Mouse (Mus musculus) midbrain, embryonic 12.5 days (tissue): ENCODE results near the gene Traf1. TPM values are rescaled to one million over a fixed set of nuclear protein-coding genes. Genes with fewer than 3 reads are reported as not detected.
A peak's percentile ranks its signal among the peaks of the same experiment; 100 is the strongest.

ENCODE experiments used
- ATAC-seq: fragments of 200-750 bp; cut with Nextera tagmentation; 2 replicates; pipeline ENCODE4 v1.8.0; 2017; ENCODE audit warnings: low read depth, moderate TSS enrichment, moderate library complexity; ENCODE audit not compliant: low FRiP score
- H3K27ac ChIP-seq: fragments of 300-500 bp; sonication (generic); replicated peaks from 2 replicates; pipeline ENCODE4 v1.5.1; 2016; ENCODE audit warnings: mild to moderate bottlenecking
- H3K27me3 ChIP-seq: fragments of 300-500 bp; sonication (generic); 2 replicates; pipeline ENCODE4 v1.6.1; 2016; ENCODE audit warnings: mild to moderate bottlenecking
- H3K36me3 ChIP-seq: fragments of 300-500 bp; sonication (generic); 2 replicates; pipeline ENCODE4 v1.6.1; 2016
- H3K4me1 ChIP-seq: fragments of 300-500 bp; sonication (generic); 2 replicates; pipeline ENCODE4 v1.6.1; 2016
- H3K4me2 ChIP-seq: fragments of 300-500 bp; sonication (generic); replicated peaks from 2 replicates; pipeline ENCODE4 v1.6.1; 2016; ENCODE audit warnings: mild to moderate bottlenecking, moderate library complexity
- H3K4me3 ChIP-seq: fragments of 300-500 bp; sonication (generic); 2 replicates; pipeline ENCODE4 v1.5.1; 2016; ENCODE audit warnings: mild to moderate bottlenecking
- H3K9ac ChIP-seq: fragments of 300-500 bp; sonication (generic); replicated peaks from 2 replicates; pipeline ENCODE4 v1.6.1; 2016; ENCODE audit warnings: mild to moderate bottlenecking, moderate library complexity
- H3K9me3 ChIP-seq: fragments of 300-500 bp; sonication (generic); 2 replicates; pipeline ENCODE4 v1.6.1; 2016; ENCODE audit warnings: mild to moderate bottlenecking
- WGBS: fragments of 180-500 bp; shearing (Covaris S2); methylation state at CpG from one replicate; pipeline ENCODE4 v1.1.7; 2016; 5-methylcytosine and 5-hydroxymethylcytosine counted together
- polyA plus RNA-seq: library from polyadenylated mRNA; unstranded; fragments of >200 nt; fragmentation: Nextera tagmentation; extraction: Ambion mirVana; gene quantifications from 2 replicates; pipeline ENCODE4 v1.2.1, GENCODE M21; 2016

Gene Traf1
- 0.35 and 1.3 TPM in 2 replicates for polyA plus RNA-seq

DNA sequence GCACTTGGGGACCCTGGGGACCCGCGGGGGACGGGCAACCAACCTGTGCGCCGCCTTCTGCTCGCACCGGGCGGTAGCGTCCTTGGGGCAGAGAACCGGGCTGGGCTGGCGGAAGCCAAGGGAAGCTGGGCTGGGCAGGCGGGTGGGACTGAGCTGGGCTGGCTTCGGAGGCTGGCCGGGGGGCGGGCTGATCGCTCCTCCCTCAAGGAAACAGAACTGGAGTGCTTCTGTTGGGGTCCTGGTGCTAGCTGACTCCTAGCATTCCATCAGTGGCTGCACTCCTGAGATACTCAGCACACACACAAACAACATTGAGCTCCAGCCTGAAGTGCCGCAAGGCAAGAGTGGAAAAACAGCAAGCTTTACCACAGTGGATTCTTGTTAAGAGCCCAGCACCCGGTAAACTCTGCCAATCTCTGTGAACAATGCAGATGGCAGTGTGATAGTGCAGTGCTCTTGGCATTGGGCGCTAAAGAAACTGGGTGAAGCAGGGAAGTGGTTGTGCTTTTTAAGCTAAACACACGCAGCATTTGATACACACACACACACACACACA is at the start of gene Traf1:
TSS of gene Traf1 (minus strand) at position 292 of the 556 bp plus-strand sequence.
- 16% methylated on average over 18 of the region's 20 CpGs for WGBS
- Histone ChIP-seq H3K4me2 (peak within 1 kb of the TSS; percentile 34), H3K4me1 (peaks cover 4% of the 10 kb centered on the region; the same call in 1 of the 2 replicates), H3K4me3 (0 out of 2 replicates have a peak within 1 kb of the TSS, but pooled peaks have one; percentile 6), H3K27me3 (peaks cover 16% of the 10 kb centered on the region), H3K27ac (no peak within 1 kb of the TSS), H3K36me3 (no peaks in the 10 kb centered on the region), H3K9ac (no peak within 1 kb of the TSS), H3K9me3 (no peaks in the 10 kb centered on the region)
- ATAC-seq, result no peak

DNA sequence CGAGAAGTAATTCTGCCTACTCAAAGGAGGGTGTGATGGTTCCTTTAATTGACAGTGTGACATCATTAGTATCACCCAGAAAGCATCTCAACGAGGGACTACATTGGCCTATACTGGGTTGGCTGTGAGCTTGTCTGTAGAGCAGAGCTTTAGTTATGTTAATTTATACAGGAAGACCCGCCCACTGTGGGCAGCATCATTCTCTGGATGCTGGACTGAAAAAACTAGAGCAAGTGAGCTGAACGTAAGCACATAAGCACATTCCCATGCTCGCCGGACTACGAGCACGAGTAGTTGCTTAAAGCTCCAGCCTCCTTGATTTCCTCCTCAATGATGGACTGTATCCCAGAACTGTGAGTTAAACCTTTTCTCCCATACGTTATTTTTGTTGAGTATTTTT is 37.4 kb upstream of the Traf1 start:
- ATAC-seq, result no peak
- Histone ChIP-seq H3K4me1 (peaks cover 8% of the 10 kb centered on the region), H3K9ac (no peak overlapping the region), H3K4me2 (no peak overlapping the region), H3K36me3 (no peaks in the 10 kb centered on the region), H3K4me3 (no peak overlapping the region), H3K27ac (no peak overlapping the region), H3K9me3 (no peaks in the 10 kb centered on the region), H3K27me3 (no peaks in the 10 kb centered on the region)
- WGBS, result 82% methylated on average over 9 of the region's 9 CpGs

DNA sequence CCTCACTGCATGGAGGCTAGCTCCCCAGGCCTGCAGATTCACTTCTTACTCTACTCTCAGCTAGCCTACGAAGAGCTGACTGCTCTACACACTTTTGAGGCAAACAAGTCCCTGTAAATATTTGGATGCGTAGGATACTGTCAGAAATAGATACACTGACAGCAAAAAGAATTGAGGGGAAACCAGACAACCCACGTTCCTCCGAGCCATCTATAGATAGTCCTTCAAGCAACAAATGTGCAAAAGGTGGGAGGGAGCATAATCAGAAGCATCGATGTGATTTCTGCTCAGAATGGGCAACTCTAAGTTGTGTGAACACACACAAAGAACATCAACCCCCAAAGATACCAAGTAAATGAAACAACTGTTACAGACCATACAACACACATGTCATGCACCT is 34.9 kb upstream of the Traf1 start:
- WGBS, result 86% methylated on average over 5 of the region's 5 CpGs

DNA sequence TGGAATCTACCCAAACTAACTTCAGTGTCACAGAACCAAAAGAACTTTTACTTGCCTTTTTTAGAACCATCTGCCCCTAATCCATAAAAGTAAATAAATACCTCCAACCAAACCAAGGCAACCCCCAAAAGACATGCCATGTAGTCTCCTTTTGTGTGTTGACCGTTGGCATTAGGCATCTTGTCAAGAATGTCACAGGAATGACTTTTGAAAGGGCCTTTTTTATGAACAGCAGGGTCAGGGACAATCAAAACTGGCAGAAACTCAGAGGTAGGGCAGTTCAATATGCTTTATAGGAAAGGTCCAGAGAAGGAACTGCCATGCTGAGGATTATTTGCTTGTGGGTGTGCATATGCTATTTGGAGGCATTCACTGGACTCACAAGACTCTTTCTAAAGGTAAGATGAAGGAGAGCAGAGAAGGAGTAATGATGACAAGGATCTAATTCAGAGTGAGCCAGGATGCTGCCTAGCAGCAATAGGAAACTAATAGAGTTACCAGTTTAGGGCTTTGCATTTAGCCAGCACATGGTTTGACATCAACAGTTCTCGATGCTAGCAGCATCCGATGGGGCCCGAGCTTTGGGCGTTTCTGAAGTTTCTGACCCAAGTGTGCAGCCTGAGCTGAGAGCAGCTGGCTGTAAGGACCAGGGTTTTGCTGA is 32.3 kb upstream of the Traf1 start:
- ATAC-seq, result 0 out of 2 replicates have a peak, but pooled peaks have one; percentile 60
- peaks cover 25% of the 10 kb centered on the region for H3K4me1 ChIP-seq
- H3K9ac ChIP-seq, result no peak overlapping the region

More for the DNA sequence above, 34.9 kb upstream of the Traf1 start:
- Histone ChIP-seq H3K4me2 (no peak overlapping the region), H3K36me3 (no peaks in the 10 kb centered on the region), H3K4me3 (no peak overlapping the region), H3K9me3 (no peaks in the 10 kb centered on the region), H3K9ac (no peak overlapping the region), H3K27ac (no peak overlapping the region), H3K4me1 (peaks cover 25% of the 10 kb centered on the region), H3K27me3 (no peaks in the 10 kb centered on the region)
- ATAC-seq, result no peak

DNA sequence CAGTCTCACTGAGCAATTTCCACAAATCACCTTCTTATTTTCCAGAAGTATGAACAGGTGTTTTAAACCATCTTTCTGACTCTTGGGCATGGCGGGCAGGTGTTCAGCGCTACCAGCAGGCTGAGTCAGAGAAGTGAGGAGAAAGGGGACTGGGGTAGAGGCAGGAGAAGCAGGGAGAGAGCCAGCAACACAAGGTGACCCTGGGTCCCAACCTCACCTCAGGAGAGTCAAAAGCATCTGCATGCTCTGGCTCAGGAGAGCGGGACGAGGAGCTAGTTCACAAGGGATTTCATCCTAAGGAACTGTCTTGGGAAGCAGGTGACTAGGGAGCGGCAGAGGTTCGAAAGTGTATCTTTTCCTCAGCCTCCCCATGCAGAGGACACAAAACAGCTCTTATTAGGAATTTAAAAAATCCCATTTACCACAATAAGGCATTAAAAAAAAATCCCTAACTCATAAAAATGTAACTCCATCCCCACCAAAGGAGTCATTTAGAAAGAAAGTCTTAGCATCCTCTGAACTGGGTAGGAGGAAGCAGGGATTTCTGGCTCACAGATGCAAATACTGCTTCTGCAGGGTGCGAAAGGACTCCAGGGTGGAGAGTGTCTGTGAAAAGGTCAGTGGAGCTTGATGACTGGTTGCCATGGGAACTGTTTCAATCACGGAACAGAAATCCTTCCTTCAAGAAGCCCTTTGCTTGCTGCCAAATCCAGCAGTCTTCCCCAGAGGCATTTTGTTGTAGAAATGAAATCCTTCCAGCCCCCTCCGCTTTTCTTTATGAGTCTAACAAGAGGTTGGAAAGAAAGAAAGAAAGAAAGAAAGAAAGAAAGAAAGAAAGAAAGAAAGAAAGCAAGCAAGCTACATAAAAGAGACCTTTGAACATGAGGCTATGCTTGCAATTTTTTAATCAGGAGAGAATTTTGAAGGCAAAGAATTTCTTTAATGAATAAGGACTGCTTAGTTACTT is 31.4 kb upstream of the Traf1 start:
- 8% methylated on average over 9 of the region's 9 CpGs for WGBS
- peak; percentile 84 for ATAC-seq
- Histone ChIP-seq H3K4me1 (peaks cover 25% of the 10 kb centered on the region), H3K4me3 (no peak overlapping the region), H3K9ac (peak overlapping the region; percentile 7; the same call in 1 of the 2 replicates), H3K27me3 (peaks cover 6% of the 10 kb centered on the region; the same call in 1 of the 2 replicates), H3K9me3 (no peaks in the 10 kb centered on the region), H3K27ac (peak overlapping the region; percentile 83), H3K4me2 (peak overlapping the region; percentile 34), H3K36me3 (no peaks in the 10 kb centered on the region)

More for the DNA sequence above, 32.3 kb upstream of the Traf1 start:
- Histone ChIP-seq H3K4me2 (peak overlapping the region; percentile 21; the same call in 1 of the 2 replicates), H3K36me3 (no peaks in the 10 kb centered on the region), H3K27me3 (peaks cover 6% of the 10 kb centered on the region; the same call in 1 of the 2 replicates), H3K9me3 (no peaks in the 10 kb centered on the region), H3K4me3 (no peak overlapping the region), H3K27ac (peak overlapping the region; percentile 83)
- 30% methylated on average over 5 of the region's 5 CpGs for WGBS

DNA sequence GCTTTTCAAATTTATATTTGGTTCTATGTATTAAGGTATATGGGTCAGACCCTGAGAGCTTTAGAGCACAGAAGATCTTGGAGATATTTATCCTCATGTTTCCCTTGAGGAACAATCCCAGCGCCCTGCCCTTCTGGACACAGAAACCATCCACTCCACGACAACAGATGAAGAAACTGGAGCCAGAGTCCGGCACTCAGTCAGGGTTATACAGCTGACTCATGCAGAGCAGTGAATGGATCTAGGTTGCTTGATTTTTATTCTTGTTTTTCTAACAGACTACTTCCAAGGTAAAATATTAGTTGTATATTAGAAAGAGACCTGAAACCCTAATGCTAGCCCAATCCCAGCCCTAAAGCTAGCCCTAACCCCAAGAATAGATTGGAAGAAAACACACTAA is 30.4 kb upstream of the Traf1 start:
- no peaks in the 10 kb centered on the region for H3K36me3 ChIP-seq
- peak overlapping the region; percentile 83; the same call in 1 of the 2 replicates for H3K27ac ChIP-seq
- H3K9me3 ChIP-seq, result no peaks in the 10 kb centered on the region
- H3K4me3 ChIP-seq, result no peak overlapping the region
- WGBS, result 74% methylated on average over 3 of the region's 3 CpGs
- no peak overlapping the region for H3K9ac ChIP-seq
- H3K27me3 ChIP-seq, result peaks cover 6% of the 10 kb centered on the region; the same call in 1 of the 2 replicates
- H3K4me1 ChIP-seq, result peaks cover 25% of the 10 kb centered on the region
- no peak for ATAC-seq
- H3K4me2 ChIP-seq, result no peak overlapping the region

DNA sequence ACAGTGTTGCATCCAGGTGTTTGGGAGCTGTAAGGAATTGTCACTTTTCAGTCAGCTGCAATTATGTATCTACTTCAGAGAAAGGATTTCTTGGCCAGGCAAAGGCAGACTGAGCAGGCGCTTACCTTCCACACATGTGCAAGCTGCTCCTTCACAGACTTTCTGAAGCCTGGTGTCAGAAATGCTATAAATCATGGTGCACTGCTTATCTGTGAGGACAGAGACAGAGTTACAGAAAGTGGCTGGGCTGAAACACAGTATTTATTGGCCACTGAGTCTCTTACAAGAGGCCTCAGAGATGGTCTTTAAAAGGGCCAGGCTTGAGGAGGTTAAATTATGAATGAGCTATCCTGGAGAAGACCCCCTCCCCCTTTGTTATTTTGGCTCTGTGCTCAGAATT is 28.2 kb upstream of the Traf1 start:
- Histone ChIP-seq H3K4me1 (peaks cover 24% of the 10 kb centered on the region), H3K4me3 (no peak overlapping the region), H3K27me3 (peaks cover 6% of the 10 kb centered on the region; the same call in 1 of the 2 replicates), H3K36me3 (no peaks in the 10 kb centered on the region), H3K9ac (no peak overlapping the region), H3K9me3 (no peaks in the 10 kb centered on the region), H3K4me2 (no peak overlapping the region), H3K27ac (no peak overlapping the region)
- no peak for ATAC-seq
- WGBS, result 88% methylated on average over 1 of the region's 1 CpGs

DNA sequence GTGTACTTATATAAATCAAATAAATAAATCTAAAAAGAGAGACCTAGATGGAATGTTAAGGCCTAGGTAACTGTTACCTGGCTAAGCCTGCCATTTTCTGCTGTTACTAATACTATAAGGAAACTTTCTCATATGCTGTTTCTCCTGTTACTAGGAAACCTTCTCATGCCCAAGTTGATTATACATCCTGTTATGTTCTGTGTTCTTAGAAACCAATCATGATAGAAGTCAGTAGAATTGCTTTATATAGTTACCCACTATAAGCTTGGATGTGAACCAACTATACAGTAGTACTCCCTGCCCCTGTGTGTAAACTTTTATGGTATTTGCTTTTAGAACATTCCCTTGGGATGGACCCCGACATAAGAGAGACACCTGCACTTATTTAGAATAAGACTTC is 26.0 kb upstream of the Traf1 start:
- Histone ChIP-seq H3K4me3 (no peak overlapping the region), H3K27me3 (peaks cover 6% of the 10 kb centered on the region; the same call in 1 of the 2 replicates), H3K36me3 (no peaks in the 10 kb centered on the region), H3K4me1 (peaks cover 13% of the 10 kb centered on the region), H3K9me3 (no peaks in the 10 kb centered on the region), H3K9ac (no peak overlapping the region), H3K4me2 (no peak overlapping the region), H3K27ac (no peak overlapping the region)
- WGBS, result 80% methylated on average over 1 of the region's 1 CpGs
- ATAC-seq, result no peak

DNA sequence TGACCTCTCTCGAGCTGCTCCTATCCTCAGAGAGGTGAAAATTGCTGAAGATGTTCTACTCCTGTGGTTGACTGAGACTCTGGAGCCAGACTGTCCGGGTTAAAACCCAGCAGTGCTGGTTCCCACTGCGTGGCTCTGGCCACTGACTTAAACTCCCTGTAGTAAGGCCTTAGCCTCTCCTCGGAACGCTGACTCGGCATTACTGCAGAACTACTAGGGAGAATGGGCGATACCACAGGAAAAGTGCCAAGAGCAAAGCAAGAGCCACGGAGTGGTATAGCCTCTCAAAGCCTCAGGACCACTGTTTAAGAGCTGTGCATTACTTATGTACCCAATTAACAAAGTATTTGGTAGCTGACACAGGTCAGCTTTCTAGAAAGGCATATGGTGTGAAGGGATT is 23.3 kb upstream of the Traf1 start:
- no peak for ATAC-seq
- H3K4me1 ChIP-seq, result peaks cover 16% of the 10 kb centered on the region
- no peak overlapping the region for H3K27ac ChIP-seq
- no peak overlapping the region for H3K4me2 ChIP-seq
- H3K9ac ChIP-seq, result no peak overlapping the region
- H3K36me3 ChIP-seq, result no peaks in the 10 kb centered on the region
- WGBS, result 83% methylated on average over 8 of the region's 8 CpGs
- H3K9me3 ChIP-seq, result no peaks in the 10 kb centered on the region
- no peaks in the 10 kb centered on the region for H3K27me3 ChIP-seq
- no peak overlapping the region for H3K4me3 ChIP-seq

DNA sequence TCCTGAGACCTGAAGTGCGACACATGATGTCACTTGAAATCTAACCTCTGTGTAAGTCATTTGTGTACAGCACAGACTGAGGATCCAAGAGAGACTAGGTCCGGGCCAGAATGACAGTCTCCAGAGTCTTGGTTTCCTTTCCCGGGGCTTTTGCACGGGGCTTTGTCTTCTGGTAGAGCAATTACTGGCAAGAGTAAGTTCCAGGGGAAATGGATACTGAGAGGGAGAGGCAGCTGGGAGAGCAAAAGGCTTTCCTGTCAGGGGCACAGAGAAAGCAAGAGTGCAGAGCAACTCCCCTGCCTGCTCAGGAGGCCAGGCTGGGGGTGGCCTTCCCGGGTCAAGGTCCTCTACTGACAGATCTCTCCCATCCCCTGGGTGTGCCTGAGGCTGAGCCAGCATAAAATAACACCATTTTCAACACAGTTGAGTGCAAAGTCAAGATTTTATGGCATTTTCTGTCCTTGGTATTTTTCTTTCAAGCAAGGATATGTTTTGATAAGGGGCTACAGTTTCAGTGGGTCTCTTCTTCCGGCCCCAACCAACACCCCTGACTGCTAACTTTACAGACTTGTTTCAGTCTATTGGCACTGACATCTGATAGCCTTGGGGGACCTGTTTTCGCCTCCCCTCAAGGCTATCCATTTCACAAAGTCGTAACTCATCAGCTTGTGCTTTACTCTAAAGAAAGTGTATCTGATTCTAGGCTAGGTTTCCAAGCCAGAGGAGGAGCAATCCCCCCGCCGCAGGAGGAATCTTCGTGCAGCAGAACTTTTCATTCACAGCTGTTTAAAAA is 21.5 kb upstream of the Traf1 start:
- Histone ChIP-seq H3K27ac (no peak overlapping the region), H3K9ac (no peak overlapping the region), H3K36me3 (no peaks in the 10 kb centered on the region), H3K4me3 (no peak overlapping the region), H3K27me3 (no peaks in the 10 kb centered on the region), H3K4me1 (peaks cover 16% of the 10 kb centered on the region), H3K4me2 (no peak overlapping the region), H3K9me3 (no peaks in the 10 kb centered on the region)
- 70% methylated on average over 11 of the region's 11 CpGs for WGBS
- ATAC-seq, result no peak

DNA sequence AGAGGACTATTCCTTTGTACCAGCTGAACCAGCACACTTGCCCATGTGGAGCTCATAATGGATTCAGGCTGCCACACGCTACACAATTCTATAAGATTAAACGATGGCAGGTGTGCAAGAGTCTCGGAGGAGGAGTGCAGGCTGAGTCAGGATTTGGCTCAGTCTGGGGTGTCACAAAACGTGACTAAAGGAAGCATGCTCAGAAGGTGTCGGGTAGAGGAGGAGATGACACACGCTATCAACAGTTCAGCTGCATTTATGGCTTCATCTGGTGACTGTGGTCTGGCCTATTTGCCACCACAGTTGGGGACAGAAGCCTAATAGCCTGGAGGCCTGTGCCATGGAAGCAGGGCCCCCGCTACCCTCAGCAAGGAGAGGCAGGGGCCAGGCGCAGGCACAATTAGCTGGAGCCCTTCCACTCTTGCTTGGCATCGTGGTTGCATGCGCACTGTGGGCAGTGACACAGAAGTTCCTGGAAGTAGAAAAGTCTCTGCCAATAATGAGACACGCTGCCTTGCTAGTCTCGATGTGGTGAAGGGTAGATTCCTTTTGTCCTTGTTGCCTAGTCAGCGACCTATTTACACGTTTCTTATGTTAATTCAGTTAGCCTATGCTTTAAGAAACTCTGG is 20.6 kb upstream of the Traf1 start:
- no peak overlapping the region for H3K27ac ChIP-seq
- H3K4me3 ChIP-seq, result no peak overlapping the region
- peaks cover 16% of the 10 kb centered on the region for H3K4me1 ChIP-seq
- H3K4me2 ChIP-seq, result no peak overlapping the region
- no peaks in the 10 kb centered on the region for H3K9me3 ChIP-seq
- H3K9ac ChIP-seq, result no peak overlapping the region
- H3K27me3 ChIP-seq, result no peaks in the 10 kb centered on the region
- 64% methylated on average over 14 of the region's 14 CpGs for WGBS
- ATAC-seq, result no peak
- no peaks in the 10 kb centered on the region for H3K36me3 ChIP-seq
